Mouse (Mus musculus): ENCODE results near the gene Uaca. TPM values are rescaled to one million over a fixed set of nuclear protein-coding genes. Genes with fewer than 3 reads are reported as not detected.
A peak's percentile ranks its signal among the peaks of the same experiment; 100 is the strongest.

Uaca gene
- polyA plus RNA-seq, 2 experiments: 13.2 to 23.5 TPM

GRCm38 (mm10) chr9:60895486-60896110 lies 101.3 kb downstream of the Uaca start:
- Histone ChIP-seq H3K9ac (ENCODE audit: low read depth, low read length, severe bottlenecking) (no peak overlapping the region), H3K4me1 (ENCODE audit: control insufficient read depth, insufficient read depth, low read length) (0 out of 2 replicates have a peak, but pooled peaks cover 4% of the 10 kb centered on the region), H3K9me3 (ENCODE audit: control insufficient read depth, low read length) (no peaks in the 10 kb centered on the region), H3K27me3 (ENCODE audit: control insufficient read depth, insufficient read depth, low read length) (no peaks in the 10 kb centered on the region), H3K27ac (replicated peaks; ENCODE audit: low read depth, low read length) (no peak overlapping the region), H3K4me2 (replicated peaks; ENCODE audit: low read depth, low read length, severe bottlenecking) (no peak overlapping the region), H3K4me3 (replicated peaks; ENCODE audit: low read length) (no peak overlapping the region), H3K36me3 (ENCODE audit: control insufficient read depth, insufficient read depth, low read length) (no peaks in the 10 kb centered on the region)
- peak; percentile 73 for DNase-seq (ENCODE audit: low spot score)
- WGBS: 52% methylated on average over 8 of the region's 8 CpGs
- peak; percentile 60; the same call in 1 of the 2 replicates for ATAC-seq (ENCODE audit: low FRiP score, low read depth)
- TF ChIP-seq POLR2A (IDR thresholded peaks at IDR 0.05; ENCODE audit: borderline replicate concordance, extremely low read depth, insufficient read depth, insufficient read length): no peak

GRCm38 (mm10) chr9:60898291-60899020 lies 104.1 kb downstream of the Uaca start:
- no peak overlapping the region for H3K9ac ChIP-seq (ENCODE audit: low read depth, low read length, severe bottlenecking)
- H3K4me3 ChIP-seq (replicated peaks; ENCODE audit: low read length): no peak overlapping the region
- no peak for TF ChIP-seq POLR2A (IDR thresholded peaks at IDR 0.05; ENCODE audit: borderline replicate concordance, extremely low read depth, insufficient read depth, insufficient read length)
- 78% methylated on average over 5 of the region's 5 CpGs for WGBS
- H3K9me3 ChIP-seq (ENCODE audit: control insufficient read depth, low read length): no peaks in the 10 kb centered on the region
- H3K36me3 ChIP-seq (ENCODE audit: control insufficient read depth, insufficient read depth, low read length): no peaks in the 10 kb centered on the region
- no peaks in the 10 kb centered on the region for H3K27me3 ChIP-seq (ENCODE audit: control insufficient read depth, insufficient read depth, low read length)
- ATAC-seq (ENCODE audit: low FRiP score, low read depth) (no peak), DNase-seq (ENCODE audit: low spot score) (no peak)
- no peak overlapping the region for H3K27ac ChIP-seq (replicated peaks; ENCODE audit: low read depth, low read length)
- no peak overlapping the region for H3K4me2 ChIP-seq (replicated peaks; ENCODE audit: low read depth, low read length, severe bottlenecking)
- H3K4me1 ChIP-seq (ENCODE audit: control insufficient read depth, insufficient read depth, low read length): 0 out of 2 replicates have a peak, but pooled peaks cover 4% of the 10 kb centered on the region

GRCm38 (mm10) chr9:60899201-60899600 lies 104.9 kb downstream of the Uaca start:
- Histone ChIP-seq H3K27me3 (ENCODE audit: control insufficient read depth, insufficient read depth, low read length) (no peaks in the 10 kb centered on the region), H3K36me3 (ENCODE audit: control insufficient read depth, insufficient read depth, low read length) (no peaks in the 10 kb centered on the region), H3K9me3 (ENCODE audit: control insufficient read depth, low read length) (no peaks in the 10 kb centered on the region), H3K4me2 (replicated peaks; ENCODE audit: low read depth, low read length, severe bottlenecking) (no peak overlapping the region), H3K9ac (ENCODE audit: low read depth, low read length, severe bottlenecking) (no peak overlapping the region), H3K4me1 (ENCODE audit: control insufficient read depth, insufficient read depth, low read length) (0 out of 2 replicates have a peak, but pooled peaks cover 4% of the 10 kb centered on the region), H3K4me3 (replicated peaks; ENCODE audit: low read length) (no peak overlapping the region), H3K27ac (replicated peaks; ENCODE audit: low read depth, low read length) (no peak overlapping the region)
- DNase-seq (ENCODE audit: low spot score) (no peak), ATAC-seq (ENCODE audit: low FRiP score, low read depth) (no peak)
- 72% methylated on average over 4 of the region's 4 CpGs for WGBS
- TF ChIP-seq POLR2A (IDR thresholded peaks at IDR 0.05; ENCODE audit: borderline replicate concordance, extremely low read depth, insufficient read depth, insufficient read length): no peak

- Histone ChIP-seq H3K9me3 (ENCODE audit: control insufficient read depth, low read length) (no peaks in the 10 kb centered on the region), H3K4me2 (replicated peaks; ENCODE audit: low read depth, low read length, severe bottlenecking) (no peak overlapping the region), H3K36me3 (ENCODE audit: control insufficient read depth, insufficient read depth, low read length) (no peaks in the 10 kb centered on the region), H3K4me1 (ENCODE audit: control insufficient read depth, insufficient read depth, low read length) (0 out of 2 replicates have a peak, but pooled peaks cover 4% of the 10 kb centered on the region), H3K27me3 (ENCODE audit: control insufficient read depth, insufficient read depth, low read length) (no peaks in the 10 kb centered on the region), H3K27ac (replicated peaks; ENCODE audit: low read depth, low read length) (no peak overlapping the region), H3K9ac (ENCODE audit: low read depth, low read length, severe bottlenecking) (no peak overlapping the region), H3K4me3 (replicated peaks; ENCODE audit: low read length) (no peak overlapping the region)
- DNase-seq (ENCODE audit: low spot score): no peak
- TF ChIP-seq POLR2A (IDR thresholded peaks at IDR 0.05; ENCODE audit: borderline replicate concordance, extremely low read depth, insufficient read depth, insufficient read length): no peak
- no peak for ATAC-seq (ENCODE audit: low FRiP score, low read depth)
- WGBS: 47% methylated on average over 3 of the region's 3 CpGs
Observed at GRCm38 (mm10) chr9:60899797-60900459, 105.6 kb downstream of the Uaca start.

GRCm38 (mm10) chr9:60912266-60912665 lies 117.9 kb downstream of the Uaca start:
- 86% methylated on average over 1 of the region's 1 CpGs for WGBS
- Histone ChIP-seq H3K36me3 (ENCODE audit: control insufficient read depth, insufficient read depth, low read length) (no peaks in the 10 kb centered on the region), H3K9me3 (ENCODE audit: control insufficient read depth, low read length) (no peaks in the 10 kb centered on the region), H3K27me3 (ENCODE audit: control insufficient read depth, insufficient read depth, low read length) (no peaks in the 10 kb centered on the region), H3K4me2 (replicated peaks; ENCODE audit: low read depth, low read length, severe bottlenecking) (no peak overlapping the region), H3K27ac (replicated peaks; ENCODE audit: low read depth, low read length) (no peak overlapping the region), H3K4me3 (replicated peaks; ENCODE audit: low read length) (no peak overlapping the region), H3K9ac (ENCODE audit: low read depth, low read length, severe bottlenecking) (no peak overlapping the region), H3K4me1 (ENCODE audit: control insufficient read depth, insufficient read depth, low read length) (no peaks in the 10 kb centered on the region)
- DNase-seq (ENCODE audit: low spot score) (no peak), ATAC-seq (ENCODE audit: low FRiP score, low read depth) (no peak)
- TF ChIP-seq POLR2A (IDR thresholded peaks at IDR 0.05; ENCODE audit: borderline replicate concordance, extremely low read depth, insufficient read depth, insufficient read length): no peak

Measured in limb, embryonic 14.5 days (tissue).